Mouse (Mus musculus): Measurements from ENCODE around the gene Gm20388.
"Not testable (repeated sequence)": the region's sequence is repeated elsewhere in the genome, so short reads cannot be mapped to it uniquely, and the experiment has no call there.

The Gm20388 gene

GRCm38 (mm10) chr8:120671775-120672174 lies 761.1 kb downstream of the Gm20388 start:
- DNase-seq (ENCODE audit: low spot score in 2 of 2): no peak

- no peak for DNase-seq (ENCODE audit: low spot score in 2 of 2)
These were observed 762.1 kb downstream of the Gm20388 start for GRCm38 (mm10) chr8:120672626-120673229.

- DNase-seq (ENCODE audit: low spot score in 2 of 2): no peak
These were observed 762.7 kb downstream of the Gm20388 start for GRCm38 (mm10) chr8:120673298-120673697.

GRCm38 (mm10) chr8:120675718-120676117 lies 765.1 kb downstream of the Gm20388 start:
- DNase-seq (ENCODE audit: low spot score in 2 of 2): no peak

- DNase-seq (ENCODE audit: low spot score in 2 of 2): peak; percentile 69 to 83
These were observed 767.8 kb downstream of the Gm20388 start for GRCm38 (mm10) chr8:120678447-120678846.

GRCm38 (mm10) chr8:120679629-120680387 lies 769.2 kb downstream of the Gm20388 start:
- no peak for DNase-seq (ENCODE audit: low spot score in 2 of 2)

- not testable (repeated sequence) for DNase-seq (ENCODE audit: low spot score in 2 of 2)
These were observed 769.8 kb downstream of the Gm20388 start for GRCm38 (mm10) chr8:120680405-120680804.

GRCm38 (mm10) chr8:120681113-120681512 lies 770.5 kb downstream of the Gm20388 start:
- DNase-seq (ENCODE audit: low spot score in 2 of 2): no peak

GRCm38 (mm10) chr8:120683602-120684001 lies 773.0 kb downstream of the Gm20388 start:
- DNase-seq (ENCODE audit: low spot score in 2 of 2): peak in 1 of 2 experiments; percentile 45

GRCm38 (mm10) chr8:120684082-120684481 lies 773.4 kb downstream of the Gm20388 start:
- DNase-seq (ENCODE audit: low spot score in 2 of 2): no peak

- DNase-seq (ENCODE audit: low spot score in 2 of 2): no peak
These were observed 774.5 kb downstream of the Gm20388 start for GRCm38 (mm10) chr8:120685097-120685496.

GRCm38 (mm10) chr8:120685591-120685990 lies 775.0 kb downstream of the Gm20388 start:
- DNase-seq (ENCODE audit: low spot score in 2 of 2): no peak

- no peak for DNase-seq (ENCODE audit: low spot score in 2 of 2)
These were observed 775.4 kb downstream of the Gm20388 start for GRCm38 (mm10) chr8:120686051-120686450.

- no peak for DNase-seq (ENCODE audit: low spot score in 2 of 2)
These were observed 775.9 kb downstream of the Gm20388 start for GRCm38 (mm10) chr8:120686576-120686975.

GRCm38 (mm10) chr8:120687786-120688185 lies 777.1 kb downstream of the Gm20388 start:
- DNase-seq (ENCODE audit: low spot score in 2 of 2): no peak

- DNase-seq (ENCODE audit: low spot score in 2 of 2): no peak
These were observed 777.9 kb downstream of the Gm20388 start for GRCm38 (mm10) chr8:120688511-120688910.

GRCm38 (mm10) chr8:120692934-120693333 lies 782.3 kb downstream of the Gm20388 start:
- DNase-seq (ENCODE audit: low spot score in 2 of 2): no peak

GRCm38 (mm10) chr8:120693861-120694493 lies 783.3 kb downstream of the Gm20388 start:
- no peak for DNase-seq (ENCODE audit: low spot score in 2 of 2)

GRCm38 (mm10) chr8:120696401-120697153 lies 785.9 kb downstream of the Gm20388 start:
- DNase-seq (ENCODE audit: low spot score in 2 of 2): no peak

- DNase-seq (ENCODE audit: low spot score in 2 of 2): no peak
These were observed 786.7 kb downstream of the Gm20388 start for GRCm38 (mm10) chr8:120697154-120697978.

- DNase-seq (ENCODE audit: low spot score in 2 of 2): no peak
These were observed 787.3 kb downstream of the Gm20388 start for GRCm38 (mm10) chr8:120697979-120698272.
